Mouse (Mus musculus) forebrain, embryonic 15.5 days (tissue): ENCODE results near the gene Bcl11b. TPM values are rescaled to one million over a fixed set of nuclear protein-coding genes. Genes with fewer than 3 reads are reported as not detected.
A peak's percentile ranks its signal among the peaks of the same experiment; 100 is the strongest.

Experiments used
- ATAC-seq: fragments of 200-750 bp; cut with Nextera tagmentation; replicated peaks from 2 replicates; pipeline ENCODE4 v1.8.0; 2017; ENCODE audit warnings: mild to moderate bottlenecking, moderate TSS enrichment, moderate library complexity
- H3K27ac ChIP-seq: fragments of 300-500 bp; sonication (generic); replicated peaks from 2 replicates; pipeline ENCODE4 v1.5.1; 2015; ENCODE audit warnings: mild to moderate bottlenecking, inconsistent platforms
- H3K27me3 ChIP-seq: fragments of 300-500 bp; sonication (generic); 2 replicates; pipeline ENCODE4 v1.6.1; 2015; ENCODE audit warnings: inconsistent platforms
- H3K36me3 ChIP-seq: fragments of 300-500 bp; sonication (generic); 2 replicates; pipeline ENCODE4 v1.6.1; 2015; ENCODE audit warnings: mild to moderate bottlenecking, inconsistent platforms
- H3K4me1 ChIP-seq: fragments of 300-500 bp; sonication (generic); 2 replicates; pipeline ENCODE4 v1.6.1; 2015; ENCODE audit warnings: inconsistent platforms
- H3K4me2 ChIP-seq: fragments of 300-500 bp; sonication (generic); replicated peaks from 2 replicates; pipeline ENCODE4 v1.6.1; 2015; ENCODE audit warnings: mild to moderate bottlenecking, inconsistent platforms
- H3K4me3 ChIP-seq: fragments of 300-500 bp; sonication (generic); 2 replicates; pipeline ENCODE4 v1.5.1; 2015; ENCODE audit warnings: mild to moderate bottlenecking, inconsistent platforms
- H3K9ac ChIP-seq: fragments of 300-500 bp; sonication (generic); replicated peaks from 2 replicates; pipeline ENCODE4 v1.6.1; 2015; ENCODE audit warnings: mild to moderate bottlenecking, inconsistent platforms
- H3K9me3 ChIP-seq: fragments of 300-500 bp; sonication (generic); 2 replicates; pipeline ENCODE4 v1.6.1; 2016; ENCODE audit warnings: inconsistent platforms
- WGBS: fragments of 180-500 bp; shearing (Covaris S2); methylation state at CpG from one replicate; pipeline ENCODE4 v1.1.7; 2015; ENCODE audit warnings: mixed read lengths; 5-methylcytosine and 5-hydroxymethylcytosine counted together
- polyA plus RNA-seq: library from polyadenylated mRNA; unstranded; fragments of >200 nt; fragmentation: Nextera tagmentation; extraction: Ambion mirVana; gene quantifications from 2 replicates; pipeline ENCODE4 v1.2.1, GENCODE M21; 2015

Bcl11b gene
- polyA plus RNA-seq, 1 experiment from 2014 or later = 117 TPM

GRCm38 (mm10) chr12:107997241-107997640 lies 6.2 kb downstream of the Bcl11b start:
- H3K9ac ChIP-seq = peak overlapping the region; percentile 96
- H3K4me3 ChIP-seq = peak overlapping the region; percentile 97
- peak overlapping the region; percentile 99 for H3K27ac ChIP-seq
- H3K4me1 ChIP-seq = peaks cover 73% of the 10 kb centered on the region
- H3K36me3 ChIP-seq = no peaks in the 10 kb centered on the region
- no peak for ATAC-seq
- 24% methylated on average over 3 of the region's 3 CpGs for WGBS
- H3K27me3 ChIP-seq = no peaks in the 10 kb centered on the region
- no peaks in the 10 kb centered on the region for H3K9me3 ChIP-seq
- H3K4me2 ChIP-seq = peak overlapping the region; percentile 87

- Histone ChIP-seq H3K4me3 (peak overlapping the region; percentile 97), H3K27ac (peak overlapping the region; percentile 99), H3K36me3 (no peaks in the 10 kb centered on the region), H3K9me3 (no peaks in the 10 kb centered on the region), H3K4me2 (peak overlapping the region; percentile 87), H3K9ac (peak overlapping the region; percentile 96), H3K4me1 (peaks cover 78% of the 10 kb centered on the region), H3K27me3 (no peaks in the 10 kb centered on the region)
- WGBS = 21% methylated on average over 4 of the region's 4 CpGs
- no peak for ATAC-seq
Observed at GRCm38 (mm10) chr12:107996773-107997172, 6.6 kb downstream of the Bcl11b start.

DNA sequence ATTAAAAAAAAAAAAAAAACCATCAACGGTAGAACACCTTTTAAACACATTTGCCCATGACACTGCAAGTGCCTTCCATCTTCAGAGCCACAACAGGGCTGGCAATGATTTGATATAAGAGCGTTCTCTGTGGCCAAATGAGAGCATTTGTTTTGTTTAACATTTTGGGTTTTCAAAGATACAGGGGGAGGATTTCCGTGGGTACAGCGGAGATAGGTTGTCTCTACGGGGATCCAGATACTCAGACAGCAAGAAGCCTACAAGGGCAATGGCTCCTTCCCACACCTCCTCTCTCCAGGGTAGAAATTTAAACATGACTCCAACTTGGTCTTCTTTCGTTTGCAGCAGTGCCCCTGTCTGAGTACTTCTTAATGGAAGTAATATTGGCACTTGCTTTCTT lies 7.2 kb downstream of the Bcl11b start:
- Histone ChIP-seq H3K9ac (peak overlapping the region; percentile 96), H3K4me2 (peak overlapping the region; percentile 87), H3K27me3 (no peaks in the 10 kb centered on the region), H3K36me3 (no peaks in the 10 kb centered on the region), H3K4me3 (peak overlapping the region; percentile 97), H3K9me3 (no peaks in the 10 kb centered on the region), H3K27ac (peak overlapping the region; percentile 99), H3K4me1 (peaks cover 83% of the 10 kb centered on the region)
- WGBS = 49% methylated on average over 6 of the region's 6 CpGs
- ATAC-seq = no peak

DNA sequence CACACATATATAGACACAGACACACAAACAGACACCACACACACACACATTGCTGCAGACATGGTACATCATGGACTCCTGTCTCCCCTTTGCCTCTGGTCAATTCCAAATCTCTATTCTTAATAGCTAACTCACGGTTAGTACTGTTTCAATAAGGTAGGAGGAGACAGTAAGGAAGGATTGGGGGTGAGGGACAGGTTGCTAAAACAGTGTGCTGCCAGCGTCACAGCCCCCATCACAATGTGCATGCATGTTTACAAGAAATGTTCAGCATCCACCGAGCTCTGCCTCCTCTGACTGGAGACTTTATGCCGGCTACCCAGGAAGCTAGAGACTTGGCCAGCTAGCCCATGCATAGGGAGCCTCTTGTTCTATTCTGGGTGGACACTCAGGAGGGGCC lies 9.0 kb downstream of the Bcl11b start:
- H3K4me1 ChIP-seq = peaks cover 92% of the 10 kb centered on the region
- H3K4me3 ChIP-seq = peak overlapping the region; percentile 97

GRCm38 (mm10) chr12:107993029-107993428 lies 10.4 kb downstream of the Bcl11b start:
- no peak for ATAC-seq
- peak overlapping the region; percentile 99 for H3K27ac ChIP-seq
- H3K4me3 ChIP-seq = peak overlapping the region; percentile 97
- peaks cover 12% of the 10 kb centered on the region for H3K36me3 ChIP-seq
- H3K4me2 ChIP-seq = peak overlapping the region; percentile 87
- WGBS = 76% methylated on average over 4 of the region's 4 CpGs
- no peaks in the 10 kb centered on the region for H3K9me3 ChIP-seq
- H3K4me1 ChIP-seq = peaks cover 100% of the 10 kb centered on the region
- peak overlapping the region; percentile 96 for H3K9ac ChIP-seq
- H3K27me3 ChIP-seq = no peaks in the 10 kb centered on the region

More for the DNA sequence above, 9.0 kb downstream of the Bcl11b start:
- peak overlapping the region; percentile 96 for H3K9ac ChIP-seq
- 40% methylated on average over 4 of the region's 4 CpGs for WGBS
- peaks cover 4% of the 10 kb centered on the region for H3K36me3 ChIP-seq
- peak overlapping the region; percentile 87 for H3K4me2 ChIP-seq
- no peaks in the 10 kb centered on the region for H3K9me3 ChIP-seq
- H3K27ac ChIP-seq = peak overlapping the region; percentile 99
- no peaks in the 10 kb centered on the region for H3K27me3 ChIP-seq
- ATAC-seq = no peak

DNA sequence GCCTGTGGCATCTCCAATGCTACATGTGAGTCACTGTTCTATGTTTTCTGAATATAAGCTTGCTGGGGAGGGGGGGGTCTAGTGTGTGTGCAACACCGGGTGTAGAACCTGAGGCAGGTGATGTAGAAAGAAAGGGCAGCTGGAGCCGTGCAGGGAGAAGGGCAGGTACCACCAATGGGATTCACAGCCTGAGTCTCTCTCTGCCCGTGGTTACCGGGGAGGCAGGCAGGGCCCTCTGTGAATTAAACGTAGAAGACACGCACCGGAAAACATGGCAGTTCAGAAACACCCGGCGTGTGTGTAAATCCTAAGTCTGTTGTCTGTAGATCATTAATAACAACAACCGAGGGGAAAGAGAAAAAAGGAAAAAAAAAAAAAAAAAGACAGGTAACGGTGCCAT lies 12.2 kb downstream of the Bcl11b start:
- Histone ChIP-seq H3K27ac (peak overlapping the region; percentile 99), H3K9me3 (no peaks in the 10 kb centered on the region), H3K4me2 (peak overlapping the region; percentile 87), H3K36me3 (peaks cover 13% of the 10 kb centered on the region), H3K27me3 (no peaks in the 10 kb centered on the region), H3K4me3 (peak overlapping the region; percentile 97), H3K4me1 (peaks cover 99% of the 10 kb centered on the region), H3K9ac (peak overlapping the region; percentile 31)
- no peak for ATAC-seq
- 41% methylated on average over 11 of the region's 11 CpGs for WGBS

- no peaks in the 10 kb centered on the region for H3K27me3 ChIP-seq
- H3K9ac ChIP-seq = no peak overlapping the region
- no peaks in the 10 kb centered on the region for H3K9me3 ChIP-seq
- H3K4me2 ChIP-seq = no peak overlapping the region
- peak overlapping the region; percentile 0; the same call in 1 of the 2 replicates for H3K27ac ChIP-seq
- H3K36me3 ChIP-seq = 0 out of 2 replicates have a peak, but pooled peaks cover 3% of the 10 kb centered on the region
- ATAC-seq = no peak
- 69% methylated on average over 8 of the region's 8 CpGs for WGBS
- peaks cover 98% of the 10 kb centered on the region for H3K4me1 ChIP-seq
- no peak overlapping the region for H3K4me3 ChIP-seq
Observed at GRCm38 (mm10) chr12:107983211-107983610, 20.2 kb downstream of the Bcl11b start.

- H3K9me3 ChIP-seq = no peaks in the 10 kb centered on the region
- no peak overlapping the region for H3K9ac ChIP-seq
- H3K4me1 ChIP-seq = peaks cover 98% of the 10 kb centered on the region
- H3K36me3 ChIP-seq = 0 out of 2 replicates have a peak, but pooled peaks cover 3% of the 10 kb centered on the region
- WGBS = 74% methylated on average over 9 of the region's 9 CpGs
- ATAC-seq = no peak
- H3K27ac ChIP-seq = 0 out of 2 replicates have a peak overlapping the region, but pooled peaks have one; percentile 0
- H3K27me3 ChIP-seq = no peaks in the 10 kb centered on the region
- peak overlapping the region; percentile 72; the same call in 1 of the 2 replicates for H3K4me2 ChIP-seq
- H3K4me3 ChIP-seq = no peak overlapping the region
Observed at GRCm38 (mm10) chr12:107982306-107982705, 21.1 kb downstream of the Bcl11b start.

- no peak for ATAC-seq
- peaks cover 99% of the 10 kb centered on the region for H3K4me1 ChIP-seq
- peak overlapping the region; percentile 34; the same call in 1 of the 2 replicates for H3K4me3 ChIP-seq
- H3K27me3 ChIP-seq = no peaks in the 10 kb centered on the region
- 0 out of 2 replicates have a peak, but pooled peaks cover 3% of the 10 kb centered on the region for H3K36me3 ChIP-seq
- H3K9me3 ChIP-seq = no peaks in the 10 kb centered on the region
- H3K4me2 ChIP-seq = peak overlapping the region; percentile 72
- peak overlapping the region; percentile 86 for H3K27ac ChIP-seq
- WGBS = 17% methylated on average over 6 of the region's 6 CpGs
- peak overlapping the region; percentile 52 for H3K9ac ChIP-seq
Observed at GRCm38 (mm10) chr12:107981231-107981630, 22.2 kb downstream of the Bcl11b start.

- Histone ChIP-seq H3K36me3 (no peaks in the 10 kb centered on the region), H3K4me2 (peak overlapping the region; percentile 72), H3K27me3 (no peaks in the 10 kb centered on the region), H3K27ac (peak overlapping the region; percentile 86), H3K4me1 (peaks cover 99% of the 10 kb centered on the region), H3K9ac (peak overlapping the region; percentile 52), H3K4me3 (peak overlapping the region; percentile 34), H3K9me3 (no peaks in the 10 kb centered on the region)
- 2% methylated on average over 50 of the region's 51 CpGs for WGBS
- ATAC-seq = peak; percentile 51
Observed at GRCm38 (mm10) chr12:107980261-107980961, 23.0 kb downstream of the Bcl11b start.

DNA sequence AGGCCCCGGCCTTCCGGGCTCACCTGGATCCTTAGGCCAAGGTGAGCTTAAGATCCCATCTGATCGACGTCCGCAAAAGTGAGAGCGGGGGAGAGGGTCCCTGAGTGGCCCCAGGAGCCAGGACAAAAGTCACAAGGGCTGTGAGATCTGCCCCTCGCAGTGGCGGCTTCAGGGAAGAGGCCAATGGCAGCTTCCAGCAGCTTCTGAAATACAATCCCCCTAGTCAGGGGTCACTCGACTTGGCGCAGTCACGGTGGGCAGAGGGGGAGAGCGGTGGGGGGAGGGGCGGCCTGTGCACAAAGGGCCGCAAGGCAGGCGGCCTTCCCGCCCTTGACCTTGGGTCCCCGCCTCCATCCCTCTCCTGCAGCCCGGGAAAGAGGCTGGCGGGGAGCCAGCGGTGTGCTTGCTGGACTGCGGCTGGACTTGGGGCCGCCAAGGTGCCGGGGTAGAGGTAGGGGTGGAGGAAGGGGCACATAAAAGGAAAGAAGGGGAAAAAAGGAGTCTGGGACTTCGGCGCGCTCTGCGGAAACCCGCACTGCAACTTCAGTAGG lies 23.6 kb downstream of the Bcl11b start:
- H3K27ac ChIP-seq = peak overlapping the region; percentile 86
- no peaks in the 10 kb centered on the region for H3K36me3 ChIP-seq
- H3K27me3 ChIP-seq = no peaks in the 10 kb centered on the region
- ATAC-seq = peak; percentile 12; the same call in 1 of the 2 replicates
- WGBS = 7% methylated on average over 26 of the region's 28 CpGs
- no peaks in the 10 kb centered on the region for H3K9me3 ChIP-seq
- H3K4me2 ChIP-seq = peak overlapping the region; percentile 72
- peak overlapping the region; percentile 34 for H3K4me3 ChIP-seq
- peak overlapping the region; percentile 52 for H3K9ac ChIP-seq
- peaks cover 99% of the 10 kb centered on the region for H3K4me1 ChIP-seq

- H3K9ac ChIP-seq = peak overlapping the region; percentile 52; the same call in 1 of the 2 replicates
- no peaks in the 10 kb centered on the region for H3K9me3 ChIP-seq
- no peaks in the 10 kb centered on the region for H3K36me3 ChIP-seq
Observed at GRCm38 (mm10) chr12:107978736-107979255, 24.6 kb downstream of the Bcl11b start.

More at GRCm38 (mm10) chr12:107978736-107979255, 24.6 kb downstream of the Bcl11b start:
- Histone ChIP-seq H3K27ac (peak overlapping the region; percentile 86), H3K4me1 (peaks cover 98% of the 10 kb centered on the region), H3K4me2 (peak overlapping the region; percentile 72), H3K27me3 (no peaks in the 10 kb centered on the region), H3K4me3 (no peak overlapping the region)
- 55% methylated on average over 8 of the region's 8 CpGs for WGBS
- no peak for ATAC-seq
